Comparison of ENCODE assay signal across 47 mouse cellular contexts in the genomic region with DNA sequence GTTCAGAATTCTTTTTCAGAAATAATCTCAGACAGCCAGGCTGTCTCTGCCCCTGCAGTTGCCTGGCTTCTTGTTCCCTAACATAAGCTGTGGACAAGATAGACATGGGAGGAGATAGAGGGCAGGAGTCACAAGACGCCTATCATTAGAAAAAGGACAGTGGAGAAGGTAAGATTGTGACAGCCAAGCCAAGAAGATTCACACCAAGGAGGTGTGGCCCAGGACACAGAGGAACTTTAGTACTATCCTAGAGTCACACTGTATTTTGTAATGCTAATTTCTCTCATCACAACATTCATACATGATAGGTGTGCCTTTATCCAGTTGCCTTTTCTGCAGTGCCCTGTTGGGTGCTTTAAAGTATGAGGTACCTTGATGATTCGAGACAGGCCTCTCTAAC. TPM values are rescaled to one million over a fixed set of nuclear protein-coding genes. Genes with fewer than 3 reads are reported as not detected.
"Had no signal": no experiment of that assay in that cellular context is flagged by ENCODE, and none has a peak within 500 bp of the region (broad histone marks: within the 10 kb centered on the region; RNA-seq: fewer than 3 reads in every experiment).

No protein-coding gene starts in this region.

- DNase-seq: left cerebral cortex, postnatal 4 days; liver; liver, embryonic 13.5 days; liver, postnatal 0 days; lung, adult 18-20 months; lung, adult 2 months; lung, embryonic 14.5 days; lung, postnatal 10 days; lung, postnatal 14 days; lung, postnatal 36 days; lung, postnatal 4 days; midbrain, embryonic 14.5 days had no signal

- H3K9ac ChIP-seq: limb, embryonic 12.5 days; limb, embryonic 13.5 days; limb, embryonic 15.5 days; liver, embryonic 12.5 days; liver, embryonic 13.5 days; liver, embryonic 14.5 days; liver, embryonic 15.5 days; liver, postnatal 0 days; lung, embryonic 14.5 days; lung, embryonic 15.5 days; midbrain, embryonic 12.5 days; midbrain, embryonic 13.5 days; midbrain, embryonic 15.5 days; neural tube, embryonic 12.5 days had no signal

- H3K36me3 ChIP-seq: limb, embryonic 10.5 days; limb, embryonic 12.5 days; limb, embryonic 13.5 days; limb, embryonic 15.5 days; liver, embryonic 12.5 days; liver, embryonic 13.5 days; liver, embryonic 15.5 days; lung, embryonic 15.5 days; midbrain, embryonic 10.5 days; midbrain, embryonic 12.5 days; midbrain, embryonic 13.5 days; midbrain, embryonic 15.5 days; neural tube, embryonic 12.5 days had no signal

- H3K9me3 ChIP-seq: limb, embryonic 10.5 days; limb, embryonic 12.5 days; limb, embryonic 13.5 days; limb, embryonic 15.5 days; liver, embryonic 12.5 days; liver, embryonic 13.5 days; liver, embryonic 15.5 days; lung, embryonic 15.5 days; megakaryocyte, embryonic 14.5 days; midbrain, embryonic 10.5 days; midbrain, embryonic 12.5 days; midbrain, embryonic 13.5 days; midbrain, embryonic 15.5 days; neural tube, embryonic 12.5 days had no signal

- H3K4me3 ChIP-seq: left cerebral cortex, adult 2 months; limb, embryonic 10.5 days; limb, embryonic 12.5 days; limb, embryonic 13.5 days; limb, embryonic 15.5 days; liver, embryonic 12.5 days; liver, embryonic 13.5 days; liver, embryonic 15.5 days; lung, embryonic 15.5 days; megakaryocyte, embryonic 14.5 days; midbrain, embryonic 10.5 days; midbrain, embryonic 12.5 days; midbrain, embryonic 13.5 days; midbrain, embryonic 15.5 days; neural tube, embryonic 12.5 days had no signal

- H3K4me1 ChIP-seq: limb, embryonic 10.5 days; limb, embryonic 12.5 days; limb, embryonic 13.5 days; limb, embryonic 15.5 days; liver, embryonic 12.5 days; liver, embryonic 13.5 days; liver, embryonic 15.5 days; lung, embryonic 15.5 days; megakaryocyte, embryonic 14.5 days; midbrain, embryonic 15.5 days had no signal

- H3K27ac ChIP-seq: left cerebral cortex, adult 2 months; limb, embryonic 10.5 days; limb, embryonic 12.5 days; limb, embryonic 13.5 days; limb, embryonic 15.5 days; liver, embryonic 12.5 days; liver, embryonic 13.5 days; liver, embryonic 14.5 days; liver, embryonic 15.5 days; lung, embryonic 15.5 days; macrophage; midbrain, embryonic 10.5 days; midbrain, embryonic 12.5 days; midbrain, embryonic 13.5 days; midbrain, embryonic 15.5 days; neural tube, embryonic 12.5 days had no signal

- ATAC-seq: liver, embryonic 12.5 days; liver, postnatal 0 days; lung, postnatal 0 days; midbrain, embryonic 13.5 days; midbrain, embryonic 15.5 days; midbrain, embryonic 16.5 days had no signal

- H3K4me2 ChIP-seq: limb, embryonic 12.5 days; limb, embryonic 13.5 days; limb, embryonic 15.5 days; liver, embryonic 11.5 days; liver, embryonic 12.5 days; liver, embryonic 13.5 days; liver, embryonic 15.5 days; lung, embryonic 14.5 days; lung, embryonic 15.5 days; midbrain, embryonic 12.5 days; midbrain, embryonic 13.5 days; midbrain, embryonic 15.5 days; neural tube, embryonic 12.5 days had no signal

- H3K27me3 ChIP-seq: limb, embryonic 12.5 days; limb, embryonic 13.5 days; limb, embryonic 15.5 days; liver, embryonic 12.5 days; liver, embryonic 13.5 days; liver, embryonic 15.5 days; lung, embryonic 15.5 days; megakaryocyte, embryonic 14.5 days; midbrain, embryonic 12.5 days; midbrain, embryonic 13.5 days; midbrain, embryonic 15.5 days; neural tube, embryonic 12.5 days had no signal

RNA-seq across cellular contexts. Expression of a gene that starts 50.2 kb away (rescaled TPM):
- total RNA-seq: left cerebral cortex, adult 18-20 months; left cerebral cortex, adult 2 months; left cerebral cortex, adult 8-10 months; left cerebral cortex, postnatal 10 days; left cerebral cortex, postnatal 14 days; left cerebral cortex, postnatal 25 days; left cerebral cortex, postnatal 36 days; left cerebral cortex, postnatal 4 days; liver, adult 2 months; megakaryocyte progenitor cell, adult 5-6 weeks; megakaryocyte, adult 5-6 weeks; megakaryocyte-erythroid progenitor cell, adult 5-6 weeks; monocyte, adult 5-6 weeks had no signal
- polyA plus RNA-seq: limb, embryonic 10.5 days; limb, embryonic 11.5 days; limb, embryonic 12.5 days; limb, embryonic 13.5 days; limb, embryonic 14.5 days; limb, embryonic 15.5 days; liver, adult 2 months; liver, embryonic 11.5 days; liver, embryonic 12.5 days; liver, embryonic 13.5 days; liver, embryonic 14.5 days; liver, embryonic 15.5 days; liver, embryonic 16.5 days; liver, postnatal 0 days; lung, adult 2 months; lung, embryonic 14.5 days; lung, embryonic 15.5 days; lung, embryonic 16.5 days; lung, postnatal 0 days; macrophage; midbrain, embryonic 10.5 days; midbrain, embryonic 12.5 days; midbrain, embryonic 13.5 days; midbrain, embryonic 14.5 days; midbrain, embryonic 15.5 days; midbrain, embryonic 16.5 days; neural tube, embryonic 11.5 days; neural tube, embryonic 12.5 days had no signal
